14 mouse cellular contexts compared by ENCODE assay signal in the genomic region with DNA sequence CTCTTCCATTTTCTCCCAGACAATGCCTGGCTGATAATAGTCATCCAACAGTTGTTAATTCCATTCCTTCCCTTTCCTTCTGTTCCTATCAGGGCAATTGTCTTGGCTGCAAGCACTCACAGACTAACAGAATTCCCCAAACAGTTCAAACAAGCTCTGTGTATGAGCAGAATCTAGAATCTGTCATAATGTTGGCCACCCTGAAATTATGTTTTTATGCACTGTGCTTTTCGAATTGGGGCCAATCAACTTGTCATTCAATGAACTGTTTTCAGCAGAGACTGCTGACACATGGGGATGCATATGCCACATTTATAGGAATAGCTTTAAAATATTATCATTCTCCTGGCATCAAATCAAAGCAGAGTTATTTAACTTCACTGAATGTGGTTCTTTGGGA.
"Had no signal": no experiment of that assay in that cellular context is flagged by ENCODE, and none has a peak within 500 bp of the region (broad histone marks: within the 10 kb centered on the region; RNA-seq: fewer than 3 reads in every experiment).

No protein-coding gene starts in this region.

- DNase-seq: kidney, postnatal 14 days; lung, embryonic 14.5 days; lung, postnatal 10 days; lung, postnatal 4 days; midbrain, embryonic 14.5 days; right cerebral cortex, adult 18-20 months; right cerebral cortex, postnatal 25 days; thymus, postnatal 4 days had no signal

- H3K4me3 ChIP-seq: kidney, embryonic 15.5 days; limb, embryonic 15.5 days; liver, embryonic 12.5 days; midbrain, embryonic 10.5 days; myocyte; neural tube, embryonic 15.5 days had no signal

- H3K4me2 ChIP-seq: kidney, embryonic 15.5 days; limb, embryonic 15.5 days; liver, embryonic 12.5 days; lung, embryonic 14.5 days; neural tube, embryonic 15.5 days had no signal

- H3K27me3 ChIP-seq: kidney, embryonic 15.5 days; limb, embryonic 15.5 days; liver, embryonic 12.5 days; neural tube, embryonic 15.5 days had no signal

- H3K36me3 ChIP-seq: kidney, embryonic 15.5 days; limb, embryonic 15.5 days; liver, embryonic 12.5 days; midbrain, embryonic 10.5 days; neural tube, embryonic 15.5 days had no signal

- H3K9ac ChIP-seq: kidney, embryonic 15.5 days; limb, embryonic 15.5 days; liver, embryonic 12.5 days; lung, embryonic 14.5 days; neural tube, embryonic 15.5 days had no signal

- H3K27ac ChIP-seq: kidney, embryonic 15.5 days; limb, embryonic 15.5 days; liver, embryonic 12.5 days; midbrain, embryonic 10.5 days; neural tube, embryonic 15.5 days had no signal

- H3K9me3 ChIP-seq: kidney, embryonic 15.5 days; limb, embryonic 15.5 days; liver, embryonic 12.5 days; midbrain, embryonic 10.5 days; neural tube, embryonic 15.5 days had no signal

- H3K4me1 ChIP-seq: kidney, embryonic 15.5 days; limb, embryonic 15.5 days; liver, embryonic 12.5 days; midbrain, embryonic 10.5 days; neural tube, embryonic 15.5 days had no signal

- ATAC-seq: liver, embryonic 12.5 days had no signal
